Mouse (Mus musculus): ENCODE measurements around the gene Galnt10. TPM values are rescaled to one million over a fixed set of nuclear protein-coding genes. Genes with fewer than 3 reads are reported as not detected.
A peak's percentile ranks its signal among the peaks of the same experiment; 100 is the strongest.
"Not testable (repeated sequence)": the region's sequence is repeated elsewhere in the genome, so short reads cannot be mapped to it uniquely, and the experiment has no call there.

Gene Galnt10
- polyA plus RNA-seq, 1 experiment from 2014 or later: 27.1 TPM

- H3K4me3 ChIP-seq (replicated peaks): no peak overlapping the region
- H3K9me3 ChIP-seq (replicated peaks): no peaks in the 10 kb centered on the region
- H3K9ac ChIP-seq: no peak overlapping the region
- no peak overlapping the region for H3K4me2 ChIP-seq
- no peaks in the 10 kb centered on the region for H3K27me3 ChIP-seq
- H3K27ac ChIP-seq (replicated peaks): no peak overlapping the region
- peaks cover 30% of the 10 kb centered on the region for H3K4me1 ChIP-seq (replicated peaks)
- 73% methylated on average over 7 of the region's 7 CpGs for WGBS (ENCODE audit: insufficient replicate concordance)
- ATAC-seq (ENCODE audit: insufficient read depth): no peak
- H3K36me3 ChIP-seq (replicated peaks): peaks cover 14% of the 10 kb centered on the region; the same call in 1 of the 2 replicates
Measured at GRCm38 (mm10) chr11:57811006-57811405, 165.8 kb downstream of the Galnt10 start.

GRCm38 (mm10) chr11:57812212-57812611, 167.0 kb downstream of the Galnt10 start:
- H3K9ac ChIP-seq: no peak overlapping the region
- peak overlapping the region; percentile 72 for H3K27ac ChIP-seq (replicated peaks)
- peak; percentile 88 for ATAC-seq (ENCODE audit: insufficient read depth)

GRCm38 (mm10) chr11:57813641-57814040, 168.4 kb downstream of the Galnt10 start:
- Histone ChIP-seq H3K27me3 (0 out of 2 replicates have a peak, but pooled peaks cover 2% of the 10 kb centered on the region), H3K27ac (replicated peaks) (no peak overlapping the region), H3K36me3 (replicated peaks) (peaks cover 10% of the 10 kb centered on the region; the same call in 1 of the 2 replicates), H3K4me1 (replicated peaks) (peaks cover 30% of the 10 kb centered on the region), H3K9ac (no peak overlapping the region), H3K4me2 (no peak overlapping the region), H3K4me3 (replicated peaks) (no peak overlapping the region), H3K9me3 (replicated peaks) (no peaks in the 10 kb centered on the region)
- ATAC-seq (ENCODE audit: insufficient read depth): no peak
- WGBS (ENCODE audit: insufficient replicate concordance): 76% methylated on average over 3 of the region's 3 CpGs

More at GRCm38 (mm10) chr11:57812212-57812611, 167.0 kb downstream of the Galnt10 start:
- Histone ChIP-seq H3K27me3 (no peaks in the 10 kb centered on the region), H3K4me3 (replicated peaks) (no peak overlapping the region), H3K36me3 (replicated peaks) (peaks cover 14% of the 10 kb centered on the region; the same call in 1 of the 2 replicates), H3K9me3 (replicated peaks) (no peaks in the 10 kb centered on the region), H3K4me2 (no peak overlapping the region), H3K4me1 (replicated peaks) (peaks cover 30% of the 10 kb centered on the region)
- 77% methylated on average over 8 of the region's 8 CpGs for WGBS (ENCODE audit: insufficient replicate concordance)

- Histone ChIP-seq H3K27ac (replicated peaks) (no peak overlapping the region), H3K9me3 (replicated peaks) (no peaks in the 10 kb centered on the region), H3K4me2 (no peak overlapping the region), H3K27me3 (0 out of 2 replicates have a peak, but pooled peaks cover 3% of the 10 kb centered on the region), H3K9ac (no peak overlapping the region), H3K4me3 (replicated peaks) (no peak overlapping the region), H3K36me3 (replicated peaks) (no peaks in the 10 kb centered on the region), H3K4me1 (replicated peaks) (peaks cover 13% of the 10 kb centered on the region; the same call in 1 of the 2 replicates)
- WGBS (ENCODE audit: insufficient replicate concordance): 69% methylated on average over 4 of the region's 4 CpGs
- ATAC-seq (ENCODE audit: insufficient read depth): no peak
Measured at GRCm38 (mm10) chr11:57818189-57818588, 172.9 kb downstream of the Galnt10 start.

GRCm38 (mm10) chr11:57819999-57820581, 174.8 kb downstream of the Galnt10 start:
- Histone ChIP-seq H3K4me3 (replicated peaks) (no peak overlapping the region), H3K27me3 (peaks cover 16% of the 10 kb centered on the region), H3K9ac (no peak overlapping the region), H3K4me1 (replicated peaks) (0 out of 2 replicates have a peak, but pooled peaks cover 5% of the 10 kb centered on the region), H3K9me3 (replicated peaks) (no peaks in the 10 kb centered on the region), H3K36me3 (replicated peaks) (no peaks in the 10 kb centered on the region), H3K4me2 (no peak overlapping the region), H3K27ac (replicated peaks) (no peak overlapping the region)
- no peak for ATAC-seq (ENCODE audit: insufficient read depth)
- 27% methylated on average over 9 of the region's 9 CpGs for WGBS (ENCODE audit: insufficient replicate concordance)

GRCm38 (mm10) chr11:57823159-57823558, 177.9 kb downstream of the Galnt10 start:
- not testable (repeated sequence) for H3K4me1 ChIP-seq (replicated peaks); H3K4me3 ChIP-seq (replicated peaks); H3K4me2 ChIP-seq; H3K9me3 ChIP-seq (replicated peaks); ATAC-seq (ENCODE audit: insufficient read depth); H3K27ac ChIP-seq (replicated peaks); H3K36me3 ChIP-seq (replicated peaks); H3K9ac ChIP-seq
- 69% methylated on average over 2 of the region's 2 CpGs for WGBS (ENCODE audit: insufficient replicate concordance)
- peaks cover 46% of the 10 kb centered on the region for H3K27me3 ChIP-seq

GRCm38 (mm10) chr11:57823714-57824113, 178.5 kb downstream of the Galnt10 start:
- ATAC-seq (ENCODE audit: insufficient read depth): no peak
- H3K36me3 ChIP-seq (replicated peaks): no peaks in the 10 kb centered on the region
- peaks cover 50% of the 10 kb centered on the region for H3K27me3 ChIP-seq
- no peak overlapping the region for H3K9ac ChIP-seq
- no peak overlapping the region for H3K27ac ChIP-seq (replicated peaks)
- H3K4me2 ChIP-seq: no peak overlapping the region
- whole genome bisulfite sequencing (ENCODE audit: insufficient replicate concordance): 41% methylated on average over 7 of the region's 7 CpGs
- H3K4me1 ChIP-seq (replicated peaks): peaks cover 7% of the 10 kb centered on the region; the same call in 1 of the 2 replicates
- H3K4me3 ChIP-seq (replicated peaks): no peak overlapping the region
- H3K9me3 ChIP-seq (replicated peaks): no peaks in the 10 kb centered on the region

- peaks cover 64% of the 10 kb centered on the region for H3K27me3 ChIP-seq
- 48% methylated on average over 11 of the region's 11 CpGs for WGBS (ENCODE audit: insufficient replicate concordance)
- H3K9me3 ChIP-seq (replicated peaks); H3K4me2 ChIP-seq; H3K9ac ChIP-seq; H3K36me3 ChIP-seq (replicated peaks); ATAC-seq (ENCODE audit: insufficient read depth); H3K27ac ChIP-seq (replicated peaks); H3K4me1 ChIP-seq (replicated peaks); H3K4me3 ChIP-seq (replicated peaks): not testable (repeated sequence)
Measured at GRCm38 (mm10) chr11:57825234-57825633, 180.0 kb downstream of the Galnt10 start.

GRCm38 (mm10) chr11:57827048-57827914, 182.0 kb downstream of the Galnt10 start:
- Histone ChIP-seq H3K36me3 (replicated peaks) (no peaks in the 10 kb centered on the region), H3K4me1 (replicated peaks) (peaks cover 7% of the 10 kb centered on the region; the same call in 1 of the 2 replicates), H3K27me3 (peaks cover 84% of the 10 kb centered on the region), H3K27ac (replicated peaks) (no peak overlapping the region), H3K9ac (no peak overlapping the region), H3K4me3 (replicated peaks) (peak overlapping the region; percentile 20; the same call in 1 of the 2 replicates), H3K4me2 (peak overlapping the region; percentile 30), H3K9me3 (replicated peaks) (no peaks in the 10 kb centered on the region)
- no peak for ATAC-seq (ENCODE audit: insufficient read depth)
- 2% methylated on average over 41 of the region's 41 CpGs for WGBS (ENCODE audit: insufficient replicate concordance)

- Histone ChIP-seq H3K4me1 (replicated peaks) (peaks cover 7% of the 10 kb centered on the region; the same call in 1 of the 2 replicates), H3K9me3 (replicated peaks) (no peaks in the 10 kb centered on the region), H3K4me2 (peak overlapping the region; percentile 30), H3K4me3 (replicated peaks) (peak overlapping the region; percentile 20; the same call in 1 of the 2 replicates), H3K9ac (no peak overlapping the region), H3K27me3 (peaks cover 92% of the 10 kb centered on the region), H3K27ac (replicated peaks) (no peak overlapping the region), H3K36me3 (replicated peaks) (no peaks in the 10 kb centered on the region)
- no peak for ATAC-seq (ENCODE audit: insufficient read depth)
- WGBS (ENCODE audit: insufficient replicate concordance): 2% methylated on average over 33 of the region's 33 CpGs
Measured at GRCm38 (mm10) chr11:57827915-57828545, 182.8 kb downstream of the Galnt10 start.

Data from liver, embryonic 15.5 days (tissue).